Mouse (Mus musculus) liver (tissue): ENCODE measurements around the gene Mad2l2.
"Not testable (repeated sequence)": the region's sequence is repeated elsewhere in the genome, so short reads cannot be mapped to it uniquely, and the experiment has no call there.

Source experiments
- DNase-seq: peaks from one replicate; pipeline ENCODE4 v3.0.0-alpha.2; 2020; ENCODE audit warnings: mixed read lengths

Mad2l2 gene

DNA sequence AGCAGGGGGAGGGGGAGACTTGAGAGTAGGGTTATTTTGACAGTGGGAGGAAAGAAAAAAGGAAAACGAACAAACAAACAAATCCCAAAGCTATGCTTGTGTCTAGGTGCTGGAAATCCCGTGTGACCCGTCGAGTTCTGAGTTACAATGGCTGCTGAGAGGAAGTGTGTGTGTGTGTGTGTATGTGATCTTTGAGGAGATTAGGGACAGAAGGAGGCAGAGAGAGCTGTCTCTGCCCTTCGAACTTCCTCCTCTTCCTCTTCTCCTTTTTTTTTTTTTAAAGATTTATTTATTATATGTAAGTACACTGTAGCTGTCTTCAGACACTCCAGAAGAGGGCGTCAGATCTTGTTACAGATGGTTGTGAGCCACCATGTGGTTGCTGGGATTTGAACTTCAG is 46.4 kb downstream of the Mad2l2 start:
- DNase-seq = not testable (repeated sequence)

DNA sequence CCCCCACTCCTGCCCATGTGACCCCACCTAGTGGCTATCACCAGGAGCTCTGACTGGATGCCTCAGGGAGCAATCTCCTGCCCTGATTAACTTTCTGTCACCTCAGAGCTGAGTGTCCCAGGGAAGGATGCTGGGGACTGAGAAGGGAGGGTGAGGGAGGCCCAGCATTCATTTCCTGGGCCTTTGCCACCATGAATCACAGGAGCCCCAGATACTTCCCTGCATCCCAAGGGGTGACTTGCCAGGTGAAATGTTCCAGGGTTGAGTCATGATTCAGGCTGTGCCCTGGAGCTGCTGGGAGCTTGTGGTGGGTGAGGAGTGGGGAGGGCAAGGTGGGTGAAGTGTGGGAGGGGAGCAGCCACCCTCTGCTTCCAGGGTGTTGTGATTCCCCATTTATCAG is 47.5 kb downstream of the Mad2l2 start:
- DNase-seq = no peak

GRCm38 (mm10) chr4:148181483-148181882 is 51.3 kb downstream of the Mad2l2 start:
- DNase-seq = no peak

- DNase-seq = no peak
These were observed 52.2 kb downstream of the Mad2l2 start for GRCm38 (mm10) chr4:148182363-148182762.

DNA sequence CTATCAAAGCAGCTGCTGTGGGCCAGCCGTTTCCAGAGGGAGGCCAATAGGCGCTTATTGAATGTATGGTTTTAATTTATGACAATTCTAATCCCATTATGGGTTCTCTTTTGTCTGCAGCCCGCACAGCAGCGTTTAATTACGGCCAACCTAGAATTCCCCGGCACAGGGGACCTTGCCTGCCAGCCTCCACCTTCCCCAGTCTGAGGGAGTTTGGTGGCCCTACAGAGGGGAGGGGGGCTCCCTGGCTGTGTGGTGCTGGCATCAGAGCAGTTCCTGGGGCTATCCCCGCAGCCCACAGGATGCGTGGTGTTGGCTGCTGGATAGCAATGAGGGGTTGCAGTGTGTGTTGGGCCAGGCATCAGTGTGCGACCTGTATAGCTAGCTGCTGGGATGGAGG is 54.4 kb downstream of the Mad2l2 start:
- no peak for DNase-seq

DNA sequence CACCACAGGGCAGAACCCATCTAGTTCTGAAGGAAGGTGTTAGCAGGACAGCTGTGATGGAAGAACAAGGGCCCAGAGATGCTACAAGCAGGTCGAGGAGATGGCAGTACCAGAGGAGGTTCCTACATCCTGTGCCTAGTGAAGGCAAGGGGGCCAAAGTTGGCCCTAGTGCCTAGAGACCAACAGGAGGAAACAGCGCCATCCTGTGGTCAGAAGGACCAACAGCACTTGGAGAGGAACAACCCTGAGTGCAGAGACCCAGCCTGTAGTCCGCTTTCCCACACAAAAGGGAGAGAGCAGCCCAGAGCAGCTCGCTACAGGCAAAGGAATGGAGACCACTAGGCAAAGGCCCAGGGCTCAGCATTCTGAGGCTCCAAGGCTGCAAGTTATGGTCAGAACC is 55.6 kb downstream of the Mad2l2 start:
- no peak for DNase-seq

- not testable (repeated sequence) for DNase-seq
These were observed 58.6 kb downstream of the Mad2l2 start for GRCm38 (mm10) chr4:148188767-148189166.

GRCm38 (mm10) chr4:148192707-148193245 is 62.6 kb downstream of the Mad2l2 start:
- DNase-seq = no peak

- DNase-seq = no peak
These were observed 64.2 kb downstream of the Mad2l2 start for GRCm38 (mm10) chr4:148194400-148194799.
